Mouse (Mus musculus) fat pad, adult 2 months (tissue): Measurements from ENCODE around the gene Spred3.
A peak's percentile ranks its signal among the peaks of the same experiment; 100 is the strongest.

ENCODE experiments used
- DNase-seq: peaks from one replicate; pipeline ENCODE4 v3.0.0-alpha.2; 2011; ENCODE audit warnings: low read depth, low spot score; ENCODE audit errors: extremely low read depth

Spred3 gene

GRCm38 (mm10) chr7:29134230-29134629, 36.0 kb downstream of the Spred3 start:
- no peak for DNase-seq

GRCm38 (mm10) chr7:29128725-29129124, 41.5 kb downstream of the Spred3 start:
- no peak for DNase-seq

- no peak for DNase-seq
Measured at GRCm38 (mm10) chr7:29126173-29126915, 43.9 kb downstream of the Spred3 start.

GRCm38 (mm10) chr7:29124970-29125369, 45.2 kb downstream of the Spred3 start, which contains the start of gene Ryr1:
TSS of gene Ryr1 (minus strand) at chr7:29125179.
- DNase-seq = no peak

GRCm38 (mm10) chr7:29123531-29124358, 46.5 kb downstream of the Spred3 start:
- DNase-seq = no peak

- no peak for DNase-seq
Measured at GRCm38 (mm10) chr7:29122821-29123220, 47.4 kb downstream of the Spred3 start.

GRCm38 (mm10) chr7:29119526-29119925, 50.7 kb downstream of the Spred3 start:
- DNase-seq = no peak

GRCm38 (mm10) chr7:29118142-29118851, 51.9 kb downstream of the Spred3 start:
- DNase-seq = no peak

- DNase-seq = peak; percentile 16
Measured at GRCm38 (mm10) chr7:29108992-29109955, 60.9 kb downstream of the Spred3 start.
